Mouse (Mus musculus) ZHBTc4 (cell line): Measurements from ENCODE around the gene Scamp2.

Experiments used
- DNase-seq: peaks from one replicate; pipeline ENCODE4 v3.0.0-alpha.2; 2011; ENCODE audit warnings: low read depth, low spot score

The Scamp2 gene

DNA sequence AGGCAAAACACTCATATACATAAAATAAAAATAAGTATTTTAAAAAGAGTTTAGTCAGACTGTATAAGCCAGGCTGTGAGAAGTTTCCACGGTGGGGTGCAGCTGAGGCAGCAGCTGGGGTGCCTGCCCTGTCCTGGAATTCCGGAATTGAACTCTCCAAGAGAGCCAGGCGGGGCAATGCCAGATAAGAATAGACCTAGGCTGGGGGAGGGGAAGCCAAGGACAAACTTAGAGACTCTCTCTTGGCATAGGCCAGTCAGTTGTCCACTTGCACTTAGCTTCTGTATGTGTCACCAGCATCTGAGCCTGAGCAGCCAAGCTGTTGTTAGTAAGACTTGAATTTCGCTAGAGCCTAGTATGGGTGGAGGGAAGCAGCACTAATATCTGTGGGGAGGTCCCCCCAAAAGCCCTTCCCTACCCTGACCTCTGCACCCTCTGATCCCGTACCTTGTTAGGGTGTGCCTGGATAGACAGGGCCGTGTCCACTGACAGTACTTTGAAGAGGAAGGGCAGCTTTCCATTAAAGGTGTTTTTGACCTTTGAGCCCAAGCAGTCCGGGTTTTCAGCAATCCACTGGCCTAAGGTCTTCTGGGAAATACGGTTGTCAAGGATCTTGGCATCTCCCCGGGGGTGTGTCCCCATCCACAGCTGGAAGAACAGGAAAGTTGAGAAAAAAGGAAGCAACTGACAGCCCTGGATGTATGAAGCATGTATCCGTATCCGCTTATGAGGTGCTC lies 10.4 kb upstream of the Scamp2 start:
- DNase-seq = no peak

DNA sequence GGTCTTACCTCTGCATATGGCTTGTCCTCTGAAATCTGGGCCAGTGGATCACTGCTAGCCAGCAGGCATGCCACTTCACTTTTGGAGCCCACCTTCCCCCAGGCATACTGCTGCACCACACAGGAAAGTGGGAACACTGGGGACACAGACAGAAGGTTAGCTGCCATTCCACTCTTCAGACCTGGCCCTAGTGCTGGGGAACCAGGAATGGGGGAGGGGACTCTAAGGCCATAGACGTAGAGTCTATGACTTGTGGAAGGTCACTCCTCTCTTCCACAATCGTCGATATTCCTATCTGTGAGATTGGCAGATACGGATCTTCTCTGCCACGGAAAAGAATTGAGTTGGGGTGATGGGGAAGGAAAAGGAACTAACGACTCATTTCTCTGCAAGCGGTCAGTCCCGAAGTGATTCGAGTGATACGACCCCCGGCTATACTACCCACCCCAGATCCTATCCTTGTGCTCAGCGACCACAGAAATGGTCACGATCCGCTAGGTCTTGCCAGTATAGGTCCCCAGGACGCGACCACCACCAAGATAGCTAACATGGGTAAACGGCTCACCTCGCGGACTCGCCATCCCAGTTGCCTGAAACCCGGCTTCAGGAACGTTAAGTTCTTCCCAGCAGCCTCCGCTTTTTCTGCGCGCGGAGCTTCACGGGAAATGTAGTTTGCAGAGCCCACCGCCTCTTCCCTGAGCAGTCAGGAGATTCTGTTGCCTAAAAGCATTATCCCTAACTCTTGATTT lies 8.4 kb upstream of the Scamp2 start, which contains the start of gene Mpi:
Gene Mpi (minus strand): TSS at position 625 of the 749 bp plus-strand sequence.
- peak; percentile 73 for DNase-seq

DNA sequence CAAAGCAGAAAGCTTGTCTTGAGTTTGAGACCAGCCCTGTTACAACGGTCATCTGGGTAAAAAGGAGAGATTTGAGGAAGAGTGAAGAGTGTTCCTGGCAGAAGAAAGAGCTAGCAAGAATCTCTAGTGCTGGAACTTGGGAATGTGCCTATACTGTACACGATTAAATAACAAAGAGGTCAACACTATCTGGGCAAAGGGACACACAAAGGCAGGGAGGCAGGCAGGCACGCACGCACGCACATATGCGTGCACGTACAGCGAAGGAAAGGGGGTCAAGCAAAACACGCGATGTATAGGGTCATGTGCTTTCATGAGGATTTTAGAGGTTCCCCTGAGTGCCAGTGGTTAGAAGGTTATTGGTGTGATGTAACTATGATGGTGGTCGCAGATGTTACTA lies 7.6 kb upstream of the Scamp2 start:
- DNase-seq = no peak

DNA sequence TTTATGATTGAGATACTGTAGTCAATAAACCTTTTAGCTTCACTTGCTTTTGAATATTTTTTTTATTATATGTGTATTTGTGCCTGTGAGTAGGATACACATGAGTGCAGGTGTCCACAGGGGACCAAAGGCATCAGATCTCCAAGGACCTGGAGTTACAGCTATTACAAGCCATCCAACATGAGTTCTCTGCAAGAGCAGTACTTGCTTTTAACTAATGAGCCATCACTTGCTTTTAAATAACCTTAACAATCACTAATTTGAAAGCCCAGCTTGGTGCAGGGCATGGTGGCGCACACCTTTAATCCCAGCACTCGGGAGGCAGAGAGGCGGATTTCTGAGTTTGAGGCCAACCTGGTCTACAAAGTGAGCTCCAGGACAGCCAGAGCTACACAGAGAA lies 6.0 kb upstream of the Scamp2 start:
- peak; percentile 35 for DNase-seq

DNA sequence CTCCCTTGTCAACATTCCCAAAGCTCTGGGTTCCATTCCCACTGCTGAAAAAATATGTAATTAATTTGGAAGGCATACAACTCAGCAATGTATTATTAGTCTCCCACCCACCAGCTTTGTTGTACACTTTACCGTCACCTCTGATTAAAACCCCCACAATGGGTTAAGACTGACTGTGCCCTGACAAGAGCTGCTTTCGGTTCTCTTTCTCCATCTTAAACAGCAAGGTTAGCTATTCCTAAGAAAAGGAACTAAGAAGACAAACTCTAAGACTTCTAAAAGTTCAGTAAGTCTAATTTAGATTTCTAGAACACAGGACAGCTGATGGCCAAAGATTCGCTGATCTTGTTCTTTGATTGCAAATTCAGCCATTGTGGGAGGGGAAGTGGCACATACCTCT lies 3.5 kb upstream of the Scamp2 start:
- DNase-seq = no peak

DNA sequence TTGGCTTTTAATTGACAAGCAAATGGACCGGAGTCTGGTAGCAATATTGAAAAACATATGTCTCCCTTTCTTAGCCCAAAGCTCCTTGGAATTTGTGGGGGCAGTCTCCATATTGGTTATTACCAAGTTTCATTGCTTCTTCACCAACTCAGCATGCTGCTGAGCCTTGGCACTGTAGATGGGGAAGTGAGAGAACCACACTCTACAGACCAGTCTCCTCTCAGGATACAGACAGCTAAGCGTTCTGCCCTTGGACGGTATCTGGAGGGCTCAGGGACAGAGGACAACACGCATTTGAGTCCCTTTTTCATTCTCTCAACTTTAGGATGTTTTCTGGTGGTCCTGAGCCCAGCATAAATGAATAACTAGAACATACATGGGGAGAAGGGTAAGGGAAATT lies 2.1 kb upstream of the Scamp2 start:
- DNase-seq = no peak

DNA sequence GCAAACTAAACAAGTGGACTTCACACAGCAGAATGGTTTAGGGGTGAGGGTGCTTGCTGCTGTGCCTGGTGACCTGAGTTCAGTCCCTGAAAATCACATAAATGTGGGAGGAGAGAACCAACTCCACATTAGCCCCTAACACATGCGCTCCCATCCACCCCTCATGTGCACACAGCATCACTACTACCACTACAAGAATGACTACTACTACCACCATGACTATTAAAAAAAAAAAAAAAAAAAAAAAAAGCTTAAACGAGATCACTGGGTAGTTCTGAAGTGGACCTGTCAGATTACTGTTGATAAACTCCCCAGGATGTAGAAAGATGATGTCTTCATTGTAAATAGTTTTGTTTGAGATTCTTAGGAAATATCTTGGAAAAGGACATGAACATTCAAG lies 1.2 kb upstream of the Scamp2 start:
- no peak for DNase-seq

DNA sequence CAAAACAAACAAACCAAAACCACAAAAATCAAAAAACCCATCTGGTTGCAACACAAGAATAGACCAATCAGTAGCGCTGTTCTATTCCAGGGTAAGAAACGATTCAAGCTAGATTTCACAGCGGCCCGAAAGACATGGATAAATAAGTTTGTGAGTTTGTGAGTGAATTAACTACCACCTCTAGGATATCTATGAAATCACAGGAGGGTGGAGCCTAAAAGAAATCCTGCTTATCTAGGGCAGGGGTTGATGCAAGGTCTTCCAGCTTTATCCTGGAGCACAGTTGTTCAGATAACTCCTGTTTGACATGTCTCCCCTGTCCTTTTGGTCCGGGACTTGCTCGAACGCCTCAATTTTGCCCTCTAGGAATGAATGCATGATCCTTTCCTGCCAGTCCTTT lies 480 bp upstream of the Scamp2 start:
- no peak for DNase-seq

DNA sequence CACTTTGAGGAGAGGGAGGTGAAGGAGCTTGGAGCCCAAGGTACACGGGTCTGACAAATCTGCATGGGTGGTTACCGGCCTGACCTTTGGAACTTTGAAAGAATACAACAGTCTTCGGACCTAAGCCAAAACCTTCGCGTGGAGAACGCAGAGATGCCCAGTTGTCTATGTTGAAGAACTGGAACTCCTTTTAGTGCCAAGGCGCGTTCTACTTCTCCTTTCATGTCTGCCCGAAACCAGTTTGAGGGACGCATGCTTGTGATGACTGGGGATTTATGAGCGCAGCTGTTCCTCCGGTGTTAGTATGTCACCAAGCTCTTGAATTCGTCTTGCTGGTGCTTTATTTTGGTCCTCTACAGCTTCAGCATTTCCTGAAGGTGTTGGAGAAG lies 962 bp downstream of the Scamp2 start:
- no peak for DNase-seq

DNA sequence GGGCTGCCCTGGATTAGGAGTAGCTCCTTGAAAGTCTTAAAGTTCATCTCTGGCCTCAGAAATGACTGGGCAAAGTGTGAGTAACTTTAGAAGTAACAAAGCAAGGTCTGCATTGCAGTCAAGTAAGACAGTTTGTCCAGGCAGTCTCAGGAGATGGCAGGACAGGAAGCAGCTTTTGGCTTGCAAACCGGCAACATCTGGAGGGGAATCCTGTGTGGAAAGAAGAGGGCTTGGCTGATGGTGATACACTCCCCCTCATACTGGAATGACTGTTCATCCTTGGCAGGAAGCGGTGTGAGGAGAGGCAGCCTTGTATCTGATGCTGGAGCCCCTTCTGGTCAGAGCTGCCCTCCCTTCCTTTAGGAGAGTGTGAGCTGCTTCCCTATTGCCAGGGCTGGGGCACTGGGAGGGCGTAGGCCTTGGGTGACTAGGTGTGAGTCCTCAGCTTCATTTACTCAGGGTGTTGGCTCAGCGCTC lies 2.2 kb downstream of the Scamp2 start:
- DNase-seq = no peak

DNA sequence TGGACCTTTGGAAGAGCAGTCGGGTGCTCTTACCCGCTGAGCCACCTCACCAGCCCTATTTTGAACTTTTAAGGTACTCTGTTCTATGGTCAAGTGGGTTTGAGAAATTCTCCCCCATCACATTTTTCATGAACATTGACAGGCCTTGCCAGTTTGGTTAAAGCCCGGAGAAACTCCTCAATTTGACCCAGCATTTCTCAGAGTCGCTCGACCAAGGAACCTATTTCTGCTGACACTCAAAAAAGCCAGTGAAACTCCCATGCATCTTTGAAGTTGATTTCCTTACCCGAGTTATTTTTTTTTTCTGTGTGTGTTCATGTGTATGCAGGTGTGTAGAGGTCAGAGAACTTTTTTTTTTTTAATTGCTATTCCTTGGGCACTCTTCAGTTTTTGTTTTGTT lies 3.9 kb downstream of the Scamp2 start:
- DNase-seq = no peak

DNA sequence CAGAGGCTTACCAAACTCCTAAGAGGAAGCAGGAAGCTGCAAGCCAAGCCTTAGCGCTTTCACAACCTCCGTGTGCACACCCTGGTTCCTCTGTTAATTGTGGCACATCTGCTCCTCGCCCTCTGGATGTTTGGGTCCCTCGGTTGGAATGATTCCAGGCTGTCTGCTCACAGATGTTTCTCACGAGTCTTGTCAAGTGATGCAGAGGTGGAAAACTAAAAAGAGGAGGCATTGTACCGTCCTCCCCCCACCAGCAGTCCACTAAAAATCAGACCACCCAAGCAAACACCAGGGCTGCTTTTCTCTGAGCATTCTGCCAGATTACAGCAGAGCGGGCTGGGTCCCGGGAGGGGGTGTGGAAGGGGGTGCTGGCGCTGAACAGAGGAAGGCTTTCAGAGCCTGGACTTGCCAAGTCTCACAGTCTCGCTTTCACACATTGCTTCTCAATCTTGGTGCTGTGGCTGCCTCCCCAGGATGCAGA lies 5.0 kb downstream of the Scamp2 start:
- DNase-seq = no peak

DNA sequence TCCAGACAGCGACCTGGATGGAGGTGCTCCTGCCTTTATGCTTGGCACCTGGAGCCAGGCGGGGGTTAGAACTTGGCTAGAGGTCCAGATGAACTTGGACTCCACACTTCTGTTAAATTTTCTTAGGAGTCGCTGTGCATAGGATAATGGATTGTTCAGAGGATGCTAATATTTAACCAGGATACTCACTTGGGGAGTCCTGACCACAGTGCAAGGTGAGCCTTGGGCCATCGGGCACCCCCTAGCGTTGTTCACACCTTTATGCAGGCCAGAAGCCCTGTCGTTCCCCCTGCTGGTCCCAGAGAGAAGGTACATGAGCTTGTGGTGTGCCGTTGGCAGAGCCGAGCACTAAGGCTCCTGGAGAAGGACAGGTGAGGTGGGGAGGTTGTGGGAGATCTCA lies 6.1 kb downstream of the Scamp2 start:
- peak; percentile 83 for DNase-seq

DNA sequence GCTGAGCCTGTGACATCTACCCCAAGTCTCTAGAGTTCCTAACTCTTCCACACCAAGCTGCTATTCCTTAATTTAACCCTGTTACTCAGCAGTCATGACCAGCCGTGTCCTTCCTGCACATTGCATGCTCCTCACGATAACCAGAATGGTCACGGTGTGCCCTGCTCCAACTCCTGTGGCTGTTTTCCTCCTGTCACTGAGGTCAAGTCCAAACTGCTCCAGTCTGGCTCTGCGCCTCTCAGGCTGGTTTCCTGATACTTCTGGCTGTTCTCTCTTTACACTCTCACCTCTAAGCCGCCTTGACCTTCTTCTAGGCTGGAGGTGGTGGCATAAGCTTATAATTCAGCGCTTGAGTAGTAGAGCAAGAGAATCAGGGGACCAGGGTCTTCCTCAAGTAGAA lies 7.8 kb downstream of the Scamp2 start:
- DNase-seq = no peak

DNA sequence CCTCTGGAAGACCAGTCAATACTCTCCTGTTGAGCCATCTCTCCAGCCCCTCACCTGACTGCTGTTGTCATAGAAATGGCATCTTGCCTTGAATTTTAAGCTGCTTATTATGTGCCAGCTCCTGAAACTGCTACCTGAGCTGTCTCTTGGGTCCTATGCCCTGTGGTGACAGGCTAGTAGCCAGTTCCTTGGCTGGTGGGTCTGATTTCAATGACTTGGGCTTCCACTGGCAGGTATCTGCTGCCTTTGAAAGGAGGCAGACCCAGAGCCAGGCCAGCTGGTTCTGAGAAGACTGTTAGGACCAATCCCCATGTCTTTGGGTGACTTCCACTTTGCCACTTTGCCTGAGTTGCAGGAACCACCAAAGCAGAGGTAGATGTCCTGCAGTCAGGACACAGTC lies 13.7 kb downstream of the Scamp2 start:
- DNase-seq = no peak

DNA sequence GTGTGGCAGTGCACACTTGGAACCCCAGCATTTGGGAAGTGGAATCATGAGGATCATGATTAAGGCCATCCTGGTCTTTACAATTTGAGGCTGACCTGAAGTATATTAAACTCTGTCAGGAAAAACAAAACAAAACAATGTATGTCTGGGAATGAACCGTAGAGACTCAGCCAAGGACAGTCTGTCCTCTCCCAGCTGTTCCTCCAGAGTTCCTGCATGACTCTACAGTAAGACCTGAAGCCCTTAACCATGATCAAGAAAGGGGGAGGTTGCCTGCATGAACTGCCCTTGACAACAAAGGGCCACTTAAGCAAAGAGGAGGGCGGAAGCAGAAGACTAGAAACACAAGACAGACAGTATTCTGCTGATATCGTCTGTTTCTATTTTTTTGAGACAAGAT lies 14.8 kb downstream of the Scamp2 start:
- DNase-seq = no peak

DNA sequence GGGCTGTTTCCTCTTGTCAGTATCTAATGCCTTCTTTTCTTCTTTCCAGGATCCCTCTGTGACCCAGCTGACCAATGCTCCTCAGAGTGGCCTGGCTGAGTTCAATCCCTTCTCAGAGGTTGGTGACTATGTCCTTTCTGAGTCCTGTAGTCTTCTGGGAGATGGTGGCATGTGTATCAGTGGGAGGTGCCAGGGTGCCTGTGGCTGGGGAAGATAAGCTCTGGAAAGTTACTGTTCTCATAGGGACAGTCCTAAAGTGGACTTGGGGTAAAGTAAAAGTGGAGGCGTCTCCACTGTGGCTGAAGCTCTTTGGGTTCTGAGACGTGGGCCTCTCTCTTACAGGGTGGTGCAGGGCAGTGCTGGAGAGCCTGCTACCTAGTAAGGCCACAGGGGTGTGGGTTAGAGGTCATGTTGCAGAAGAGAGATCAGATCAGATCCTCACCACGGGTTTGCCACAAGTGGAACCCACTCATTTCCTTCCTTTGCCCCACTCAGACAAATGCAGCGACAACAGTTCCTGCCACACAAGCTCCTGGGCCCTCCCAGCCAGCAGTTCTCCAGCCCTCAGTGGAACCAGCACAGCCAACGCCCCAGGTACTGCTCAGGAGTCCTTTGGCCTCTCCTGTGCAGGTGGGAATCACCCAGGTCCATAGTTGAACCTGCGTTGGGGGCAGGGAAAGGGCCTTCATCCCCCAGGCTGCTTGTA lies 16.6 kb downstream of the Scamp2 start:
- DNase-seq = no peak

DNA sequence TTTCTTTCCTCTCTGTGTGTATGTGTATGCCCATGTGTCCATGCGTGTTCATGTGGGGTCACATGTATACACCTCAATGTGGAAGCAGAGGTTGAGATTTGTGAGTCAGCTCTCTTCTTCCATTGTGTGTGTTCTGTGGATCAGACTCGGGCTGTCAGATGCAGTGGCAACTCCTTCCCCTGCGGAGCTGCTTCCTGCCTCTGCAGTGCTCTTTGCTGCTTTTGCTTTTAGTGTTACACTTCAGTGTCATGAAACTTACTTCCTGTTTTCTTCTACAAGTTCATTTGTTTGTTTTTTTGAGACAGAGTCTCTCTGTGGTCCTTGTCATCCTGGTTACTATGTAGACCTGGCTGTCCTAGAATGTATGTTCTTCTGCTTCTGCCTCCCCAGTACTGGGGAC lies 24.2 kb downstream of the Scamp2 start:
- no peak for DNase-seq

DNA sequence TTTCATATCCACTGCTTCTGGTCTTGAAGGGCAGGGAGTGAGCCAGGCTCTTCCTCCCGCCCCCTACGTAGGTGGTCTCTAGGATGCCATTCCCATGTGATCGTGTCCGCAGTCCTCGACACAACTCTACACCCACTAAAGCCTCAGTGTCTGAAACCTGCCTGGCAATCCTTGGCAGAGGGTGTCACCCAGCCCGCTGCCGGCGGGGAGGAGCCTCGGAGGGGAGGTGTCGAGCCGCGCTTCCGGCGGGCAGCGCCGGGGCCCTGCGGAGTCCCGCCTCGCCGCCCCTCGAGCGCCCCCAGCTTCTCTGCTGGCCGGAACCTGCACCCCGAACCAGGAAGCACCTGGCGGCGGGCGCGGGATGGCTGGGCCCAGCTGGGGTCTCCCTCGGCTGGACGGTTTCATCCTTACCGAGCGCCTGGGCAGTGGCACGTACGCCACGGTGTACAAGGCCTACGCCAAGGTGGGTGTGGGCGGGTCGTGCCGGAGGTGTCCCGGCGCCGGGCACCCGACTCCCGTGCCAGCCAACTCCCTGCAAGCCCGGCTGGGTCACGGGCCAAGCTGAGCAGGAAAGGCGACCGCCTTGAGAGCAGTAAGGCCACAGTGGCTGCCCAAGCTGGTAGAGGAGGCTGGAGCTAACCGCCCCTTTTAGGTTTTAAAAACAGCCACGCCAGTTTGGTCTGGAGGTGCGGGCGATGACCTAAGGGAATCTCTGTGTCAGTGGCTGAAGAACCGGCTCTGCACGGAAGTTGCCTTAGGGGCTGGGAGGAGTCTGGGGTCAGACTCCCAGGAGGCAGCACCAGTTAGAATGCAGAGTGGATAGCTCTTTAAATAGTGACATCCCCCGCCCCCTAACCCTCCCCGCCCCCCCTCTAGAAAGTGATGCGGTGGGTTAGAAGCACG lies 28.7 kb downstream of the Scamp2 start, which contains the start of gene Ulk3:
Gene Ulk3 (plus strand): TSS at position 229 of the 903 bp plus-strand sequence.
- peak; percentile 92 for DNase-seq

DNA sequence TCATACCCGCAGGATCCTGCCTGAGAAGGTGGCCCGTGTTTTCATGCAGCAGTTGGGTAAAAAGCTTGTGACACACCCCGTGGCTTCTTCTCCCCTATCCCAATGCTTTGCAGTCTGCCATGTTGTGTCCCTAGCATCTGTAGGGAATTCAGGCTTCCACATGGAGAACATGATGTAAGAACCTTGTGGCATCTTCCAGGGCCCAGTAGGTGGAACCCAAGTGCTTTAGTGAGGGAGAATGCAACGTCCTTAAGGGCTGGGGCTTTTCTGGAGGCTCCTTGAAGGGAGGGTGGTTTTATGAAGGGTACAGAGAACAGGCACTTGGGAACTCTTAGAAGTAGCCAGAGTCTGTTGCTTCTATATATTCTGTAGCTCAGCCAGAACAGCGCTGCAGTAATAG lies 30.0 kb downstream of the Scamp2 start:
- peak; percentile 44 for DNase-seq

DNA sequence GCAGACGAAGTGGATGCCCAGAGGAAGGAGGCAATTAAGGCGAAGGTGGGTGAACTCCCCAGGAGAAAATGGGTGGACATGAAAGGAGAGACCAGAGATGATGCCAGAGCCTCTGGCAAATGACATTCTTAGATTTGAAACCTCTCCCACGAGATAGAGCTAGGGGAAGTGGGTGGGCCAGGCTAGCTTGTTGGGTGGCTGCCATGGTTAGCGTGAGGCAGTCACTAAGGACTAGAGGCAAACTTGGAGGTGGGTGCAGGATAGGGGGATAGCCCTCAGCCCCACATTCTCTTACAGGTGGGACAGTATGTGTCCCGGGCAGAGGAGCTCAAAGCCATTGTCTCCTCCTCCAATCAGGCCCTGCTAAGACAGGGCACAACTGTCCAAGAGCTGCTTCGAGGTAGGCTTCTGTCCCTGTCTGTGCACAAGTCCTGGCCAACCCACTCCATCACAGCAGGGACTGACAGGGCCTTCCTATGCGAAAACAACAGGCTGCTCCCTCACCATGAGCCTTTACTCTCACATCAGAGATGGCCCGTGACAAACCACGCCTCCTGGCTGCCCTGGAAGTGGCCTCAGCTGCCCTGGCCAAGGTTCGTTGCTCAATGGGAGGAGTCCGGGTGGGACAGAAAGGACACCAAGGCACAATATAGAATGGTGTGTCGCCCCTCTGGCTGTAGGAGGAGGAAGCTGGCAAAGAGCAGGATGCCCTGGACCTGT lies 32.9 kb downstream of the Scamp2 start:
- no peak for DNase-seq
